Comparison of ENCODE assay signal across 30 mouse cellular contexts in the genomic region with DNA sequence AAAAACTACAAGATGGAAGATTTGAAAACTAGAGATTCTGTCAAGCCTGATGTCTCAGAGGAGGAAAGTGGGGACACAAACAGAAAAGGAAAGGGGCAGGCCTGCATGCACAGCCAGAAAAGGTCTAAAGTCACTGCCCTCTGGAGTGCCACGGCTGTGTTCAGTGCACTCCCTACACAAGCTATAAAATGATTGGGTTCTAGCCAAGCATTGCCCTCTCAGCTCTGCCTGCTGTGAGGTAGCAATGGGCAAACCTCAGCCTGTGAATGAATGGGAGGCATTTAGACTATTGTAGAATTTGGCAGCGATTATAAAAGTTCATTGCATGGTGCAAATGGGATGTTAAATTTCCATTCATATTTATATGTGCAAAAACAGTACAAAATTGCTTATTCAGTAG.
DNase-seq lines count a peak whose midpoint lies in the region; ATAC-seq and TF ChIP-seq lines count a peak whose summit lies in the region.
"Had no signal": no experiment of that assay in that cellular context is flagged by ENCODE, and none has a peak within 500 bp of the region (broad histone marks: within the 10 kb centered on the region; RNA-seq: fewer than 3 reads in every experiment).

No protein-coding gene starts in this region.

- no peak overlapping the region for H3K4me2 ChIP-seq in forebrain, embryonic 15.5 days (replicated peaks)
- no peak overlapping the region for H3K4me2 ChIP-seq in forebrain, embryonic 11.5 days (ENCODE audit: low read depth, low read length, severe bottlenecking)
- H3K4me2 ChIP-seq in hindbrain, postnatal 0 days (ENCODE audit: low read depth, low read length): no peak overlapping the region
- H3K4me2 ChIP-seq in forebrain, embryonic 16.5 days (ENCODE audit: low read length): no peak overlapping the region
- no peak overlapping the region for H3K4me2 ChIP-seq in intestine, embryonic 16.5 days (ENCODE audit: low read depth, low read length)
- H3K4me2 ChIP-seq: heart, embryonic 13.5 days; limb, embryonic 13.5 days; liver, embryonic 13.5 days had no signal

- peak; percentile 60 for ATAC-seq in forebrain, embryonic 15.5 days (replicated peaks)
- ATAC-seq in forebrain, embryonic 11.5 days (replicated peaks; ENCODE audit: low FRiP score): no peak
- ATAC-seq in hindbrain, postnatal 0 days: no peak; the same call in 1 of the 2 replicates
- ATAC-seq in forebrain, embryonic 16.5 days: peak; percentile 60
- ATAC-seq in intestine, embryonic 16.5 days: no peak
- ATAC-seq: CD4-positive, CD25-positive, alpha-beta regulatory T cell, adult 4 months; intestine, postnatal 0 days; lung, postnatal 0 days had no signal

- no peak for DNase-seq in forebrain, embryonic 11.5 days (ENCODE audit: low spot score)
- DNase-seq in hindbrain, postnatal 0 days (ENCODE audit: low spot score): peak; percentile 29
- no peak for DNase-seq in hindbrain, embryonic 10.5 days (ENCODE audit: low spot score)
- DNase-seq in Muller cell, postnatal 12 days (ENCODE audit: inconsistent ontology term): peak; percentile 55
- DNase-seq: adrenal gland, adult 2 months; adrenal gland, postnatal 36 days; cerebellum, adult 2 months; cerebellum, postnatal 14 days; gastrocnemius, adult 2 months; gastrocnemius, postnatal 36 days; heart, adult 2 months; heart, postnatal 10 days; kidney, adult 9 months; kidney, postnatal 10 days; liver, embryonic 13.5 days; lung, adult 18-20 months; lung, postnatal 4 days; midbrain, embryonic 14.5 days; right cerebral cortex, adult 18-20 months; spleen, adult 18-20 months; thymus, postnatal 14 days had no signal

- no peaks in the 10 kb centered on the region for H3K36me3 ChIP-seq in forebrain, embryonic 15.5 days
- H3K36me3 ChIP-seq in forebrain, embryonic 11.5 days (ENCODE audit: control insufficient read depth, insufficient read depth, low read length): no peaks in the 10 kb centered on the region
- no peaks in the 10 kb centered on the region for H3K36me3 ChIP-seq in hindbrain, postnatal 0 days (ENCODE audit: insufficient read depth, low read length)
- no peaks in the 10 kb centered on the region for H3K36me3 ChIP-seq in hindbrain, embryonic 10.5 days
- H3K36me3 ChIP-seq in forebrain, embryonic 16.5 days (ENCODE audit: control insufficient read depth, insufficient read depth): no peaks in the 10 kb centered on the region
- H3K36me3 ChIP-seq in intestine, embryonic 16.5 days (ENCODE audit: control insufficient read depth, insufficient read depth, low read length): no peaks in the 10 kb centered on the region
- H3K36me3 ChIP-seq: limb, embryonic 13.5 days; liver, embryonic 13.5 days had no signal

- H3K4me3 ChIP-seq in forebrain, embryonic 15.5 days: no peak overlapping the region
- H3K4me3 ChIP-seq in forebrain, embryonic 11.5 days (ENCODE audit: low read depth, low read length): no peak overlapping the region
- no peak overlapping the region for H3K4me3 ChIP-seq in hindbrain, postnatal 0 days (ENCODE audit: low read length)
- no peak overlapping the region for H3K4me3 ChIP-seq in hindbrain, embryonic 10.5 days
- H3K4me3 ChIP-seq in forebrain, embryonic 16.5 days (replicated peaks; ENCODE audit: low read length): no peak overlapping the region
- H3K4me3 ChIP-seq in intestine, embryonic 16.5 days (ENCODE audit: low read length): no peak overlapping the region
- H3K4me3 ChIP-seq: gastrocnemius, adult 2 months; heart, adult 2 months; heart, embryonic 13.5 days; left cerebral cortex, adult 2 months; limb, embryonic 13.5 days; liver, embryonic 13.5 days had no signal

- H3K27me3 ChIP-seq in forebrain, embryonic 15.5 days: no peaks in the 10 kb centered on the region
- no peaks in the 10 kb centered on the region for H3K27me3 ChIP-seq in forebrain, embryonic 11.5 days (ENCODE audit: control insufficient read depth, insufficient read depth, low read length)
- H3K27me3 ChIP-seq in hindbrain, postnatal 0 days (ENCODE audit: insufficient read depth, low read length): no peaks in the 10 kb centered on the region
- no peaks in the 10 kb centered on the region for H3K27me3 ChIP-seq in hindbrain, embryonic 10.5 days (ENCODE audit: insufficient read depth, poor library complexity, severe bottlenecking)
- no peaks in the 10 kb centered on the region for H3K27me3 ChIP-seq in forebrain, embryonic 16.5 days (replicated peaks; ENCODE audit: control insufficient read depth, insufficient read depth, low read length)
- no peaks in the 10 kb centered on the region for H3K27me3 ChIP-seq in intestine, embryonic 16.5 days (replicated peaks; ENCODE audit: control insufficient read depth, insufficient read depth, low read length)
- H3K27me3 ChIP-seq: heart, embryonic 13.5 days; limb, embryonic 13.5 days; liver, embryonic 13.5 days had no signal

- H3K9me3 ChIP-seq in forebrain, embryonic 15.5 days: no peaks in the 10 kb centered on the region
- no peaks in the 10 kb centered on the region for H3K9me3 ChIP-seq in forebrain, embryonic 11.5 days (ENCODE audit: control insufficient read depth, low read length)
- H3K9me3 ChIP-seq in hindbrain, postnatal 0 days (ENCODE audit: low read length): no peaks in the 10 kb centered on the region
- no peaks in the 10 kb centered on the region for H3K9me3 ChIP-seq in hindbrain, embryonic 10.5 days
- no peaks in the 10 kb centered on the region for H3K9me3 ChIP-seq in forebrain, embryonic 16.5 days (ENCODE audit: control insufficient read depth, low read length)
- H3K9me3 ChIP-seq in intestine, embryonic 16.5 days (ENCODE audit: control insufficient read depth, low read length): no peaks in the 10 kb centered on the region
- H3K9me3 ChIP-seq: heart, embryonic 13.5 days; limb, embryonic 13.5 days; liver, embryonic 13.5 days had no signal

- H3K4me1 ChIP-seq in forebrain, embryonic 15.5 days: 0 out of 2 replicates have a peak, but pooled peaks cover 6% of the 10 kb centered on the region
- no peaks in the 10 kb centered on the region for H3K4me1 ChIP-seq in forebrain, embryonic 11.5 days (replicated peaks; ENCODE audit: control insufficient read depth, insufficient read depth, low read length)
- no peaks in the 10 kb centered on the region for H3K4me1 ChIP-seq in hindbrain, postnatal 0 days (ENCODE audit: insufficient read depth, low read length)
- no peaks in the 10 kb centered on the region for H3K4me1 ChIP-seq in hindbrain, embryonic 10.5 days (replicated peaks)
- H3K4me1 ChIP-seq in forebrain, embryonic 16.5 days (replicated peaks; ENCODE audit: control insufficient read depth, insufficient read depth, low read length): peaks cover 4% of the 10 kb centered on the region; the same call in 1 of the 2 replicates
- H3K4me1 ChIP-seq in intestine, embryonic 16.5 days (ENCODE audit: control insufficient read depth, insufficient read depth, low read length): no peaks in the 10 kb centered on the region
- H3K4me1 ChIP-seq: limb, embryonic 13.5 days had no signal

- TF ChIP-seq CTCF in hindbrain, postnatal 0 days (IDR thresholded peaks at IDR 0.05; ENCODE audit: low read depth): no peak

- WGBS in forebrain, embryonic 15.5 days: 52% methylated on average over 2 of the region's 2 CpGs
- 81% methylated on average over 2 of the region's 2 CpGs for WGBS in forebrain, embryonic 11.5 days
- WGBS in hindbrain, postnatal 0 days: 39% methylated on average over 2 of the region's 2 CpGs
- 79% methylated on average over 2 of the region's 2 CpGs for WGBS in hindbrain, embryonic 10.5 days
- WGBS in forebrain, embryonic 16.5 days: 45% methylated on average over 2 of the region's 2 CpGs
- 75% methylated on average over 2 of the region's 2 CpGs for WGBS in intestine, embryonic 16.5 days

- no peak overlapping the region for H3K9ac ChIP-seq in forebrain, embryonic 15.5 days (replicated peaks)
- H3K9ac ChIP-seq in forebrain, embryonic 11.5 days (ENCODE audit: low read length): no peak overlapping the region
- no peak overlapping the region for H3K9ac ChIP-seq in hindbrain, postnatal 0 days (replicated peaks; ENCODE audit: low read length)
- H3K9ac ChIP-seq in forebrain, embryonic 16.5 days (replicated peaks; ENCODE audit: low read depth, low read length): no peak overlapping the region
- H3K9ac ChIP-seq in intestine, embryonic 16.5 days (ENCODE audit: low read depth, low read length): no peak overlapping the region
- H3K9ac ChIP-seq: heart, embryonic 13.5 days; limb, embryonic 13.5 days; liver, embryonic 13.5 days had no signal

- no peak overlapping the region for H3K27ac ChIP-seq in forebrain, embryonic 15.5 days (replicated peaks)
- no peak overlapping the region for H3K27ac ChIP-seq in forebrain, embryonic 11.5 days (ENCODE audit: low read depth, low read length)
- no peak overlapping the region for H3K27ac ChIP-seq in hindbrain, postnatal 0 days
- no peak overlapping the region for H3K27ac ChIP-seq in hindbrain, embryonic 10.5 days
- no peak overlapping the region for H3K27ac ChIP-seq in forebrain, embryonic 16.5 days (ENCODE audit: low read length)
- H3K27ac ChIP-seq in intestine, embryonic 16.5 days (ENCODE audit: low read length): no peak overlapping the region
- H3K27ac ChIP-seq: gastrocnemius, adult 2 months; heart, adult 2 months; heart, embryonic 13.5 days; limb, embryonic 13.5 days; liver, embryonic 13.5 days had no signal

Comparison
In these comparisons a context has a peak if more than half of its experiments do, and no peak if none do; other contexts are left out.
1. ATAC-seq: peak in forebrain, embryonic 15.5 days (single experiment) and forebrain, embryonic 16.5 days (single experiment); none in forebrain, embryonic 11.5 days (single experiment), hindbrain, postnatal 0 days (single experiment) and intestine, embryonic 16.5 days (single experiment).
2. DNase-seq: peak in hindbrain, postnatal 0 days (single experiment) and Muller cell, postnatal 12 days (single experiment); none in forebrain, embryonic 11.5 days (single experiment) and hindbrain, embryonic 10.5 days (single experiment).